Mouse (Mus musculus) splenic B cell, adult 2 months (primary cell): Measurements from ENCODE around the gene Nup153.

ENCODE experiments used
- DNase-seq: peaks from one replicate; pipeline ENCODE4 v3.0.0-alpha.2; 2011; ENCODE audit warnings: low read depth, low spot score
- H3K27me3 ChIP-seq: 2 replicates; pipeline ENCODE4 v1.6.1; 2012; ENCODE audit warnings: mild to moderate bottlenecking, low read length, moderate library complexity, mixed read lengths; ENCODE audit not compliant: control insufficient read depth, poor library complexity, insufficient read depth, severe bottlenecking
- H3K36me3 ChIP-seq: 2 replicates; pipeline ENCODE4 v1.6.1; 2012; ENCODE audit warnings: mild to moderate bottlenecking, low read length, moderate library complexity, mixed read lengths; ENCODE audit not compliant: control insufficient read depth, poor library complexity, insufficient read depth, severe bottlenecking

The Nup153 gene

DNA sequence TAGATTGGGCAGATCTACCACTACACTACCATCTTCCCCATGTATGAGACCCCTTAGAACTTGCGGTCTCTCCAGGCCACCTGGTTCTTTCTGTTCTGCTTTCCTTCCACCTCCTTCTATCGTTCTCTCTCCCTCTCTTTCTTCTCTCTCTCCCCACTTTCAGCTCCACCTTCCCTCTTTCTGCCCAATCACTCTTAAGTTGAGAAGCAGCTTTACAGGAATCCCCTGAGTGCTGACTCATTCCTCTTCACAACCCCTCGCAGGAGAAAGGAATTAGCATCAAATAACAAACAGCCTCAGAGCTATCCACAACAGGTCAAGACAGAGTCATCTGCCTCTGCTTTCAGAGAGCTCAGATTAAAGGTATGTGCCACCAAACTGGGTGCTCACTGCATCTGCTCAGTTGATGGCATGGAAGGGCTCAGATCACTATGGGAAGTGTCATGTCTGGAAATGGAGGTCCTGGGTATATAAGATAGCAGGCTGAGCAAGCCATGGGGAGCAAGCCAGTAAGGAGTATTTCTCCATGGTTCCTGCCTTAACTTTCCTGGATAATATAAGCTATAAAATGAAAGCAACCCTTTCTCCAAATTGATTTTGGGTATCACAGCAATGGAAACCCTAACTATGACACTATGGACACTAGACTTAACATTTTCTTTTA, 11.6 kb downstream of the Nup153 start:
- no peaks in the 10 kb centered on the region for H3K27me3 ChIP-seq
- peaks cover 11% of the 10 kb centered on the region; the same call in 1 of the 2 replicates for H3K36me3 ChIP-seq
- DNase-seq, result peak; percentile 37

DNA sequence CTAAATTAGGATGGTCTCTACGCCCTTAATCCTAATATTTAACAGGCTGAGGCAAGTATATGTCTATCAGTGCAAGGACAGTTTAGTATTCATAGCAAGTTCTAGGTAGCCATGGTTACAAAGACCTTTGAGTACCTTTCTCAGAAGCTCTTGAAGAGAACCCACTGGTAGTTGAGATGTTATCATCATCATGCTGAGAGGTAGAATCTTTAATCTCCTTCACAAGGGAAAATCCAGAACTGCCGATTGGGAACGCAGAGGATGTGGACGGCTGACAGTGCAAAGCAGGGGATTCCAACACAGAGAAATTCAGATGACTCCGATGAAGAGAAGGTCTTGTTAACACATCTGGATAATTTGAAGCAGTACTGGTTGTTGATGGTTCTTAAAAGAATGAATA, 14.3 kb downstream of the Nup153 start:
- no peaks in the 10 kb centered on the region for H3K27me3 ChIP-seq
- H3K36me3 ChIP-seq, result peaks cover 16% of the 10 kb centered on the region; the same call in 1 of the 2 replicates
- DNase-seq, result no peak

DNA sequence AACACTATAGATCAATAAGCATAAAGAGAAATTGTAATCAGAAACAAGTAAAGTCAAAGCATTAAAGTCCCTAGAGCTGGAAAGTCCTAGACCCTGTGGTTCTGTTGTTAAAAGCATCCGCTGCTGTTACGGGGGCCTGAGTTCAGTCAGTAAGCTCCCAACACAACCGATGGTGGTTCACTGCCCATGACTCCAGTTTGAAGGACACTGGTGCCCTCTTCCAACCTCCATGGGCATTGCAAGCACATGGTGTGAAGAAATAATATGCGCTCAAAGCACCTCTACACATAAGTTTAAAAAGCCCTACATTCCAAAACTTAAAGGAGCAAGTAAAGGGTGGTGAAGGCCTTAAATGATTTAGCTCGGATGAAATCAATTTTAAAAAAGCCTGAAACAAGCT, 24.6 kb downstream of the Nup153 start:
- Histone ChIP-seq H3K27me3 (no peaks in the 10 kb centered on the region), H3K36me3 (peaks cover 9% of the 10 kb centered on the region)
- DNase-seq, result peak; percentile 51

DNA sequence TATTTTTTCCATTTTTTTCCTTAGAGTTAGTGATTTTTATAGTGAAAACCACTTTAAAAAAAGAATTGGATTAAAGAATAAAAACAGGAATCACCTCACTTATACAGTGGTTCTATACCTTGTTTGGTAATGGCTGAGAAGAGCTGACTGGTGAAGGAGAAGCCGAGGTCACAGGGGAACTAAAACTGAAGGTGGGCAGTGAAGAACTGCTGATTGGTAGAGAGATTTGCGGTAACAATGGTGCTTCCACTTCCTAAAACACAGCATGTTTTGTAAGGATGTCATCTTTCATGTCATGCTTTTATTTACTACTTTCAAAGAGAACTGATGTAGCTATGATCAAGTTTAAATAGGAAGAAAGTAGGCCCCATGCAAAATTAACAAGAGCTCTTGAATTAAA, 26.3 kb downstream of the Nup153 start:
- DNase-seq, result peak; percentile 62
- H3K27me3 ChIP-seq, result no peaks in the 10 kb centered on the region
- peaks cover 12% of the 10 kb centered on the region for H3K36me3 ChIP-seq

DNA sequence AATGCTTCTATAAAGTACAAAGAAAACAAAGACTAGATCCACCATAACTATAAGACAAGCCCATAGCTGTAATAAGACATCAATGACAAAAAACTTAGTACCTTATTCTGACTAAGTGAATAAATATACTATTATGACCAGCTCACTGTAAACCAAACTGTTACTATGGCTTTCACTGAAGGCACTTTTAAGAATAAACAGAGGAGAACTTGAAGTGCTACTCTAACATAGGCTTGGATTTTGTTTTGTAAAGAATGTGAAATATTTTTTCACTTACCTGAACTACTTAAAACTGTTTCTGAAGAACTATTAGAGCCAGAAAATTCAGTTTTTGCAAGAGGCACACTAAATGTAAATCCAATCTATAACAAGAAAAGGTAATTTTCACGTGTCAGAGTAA, 28.4 kb downstream of the Nup153 start:
- DNase-seq, result no peak
- Histone ChIP-seq H3K36me3 (peaks cover 11% of the 10 kb centered on the region), H3K27me3 (no peaks in the 10 kb centered on the region)

DNA sequence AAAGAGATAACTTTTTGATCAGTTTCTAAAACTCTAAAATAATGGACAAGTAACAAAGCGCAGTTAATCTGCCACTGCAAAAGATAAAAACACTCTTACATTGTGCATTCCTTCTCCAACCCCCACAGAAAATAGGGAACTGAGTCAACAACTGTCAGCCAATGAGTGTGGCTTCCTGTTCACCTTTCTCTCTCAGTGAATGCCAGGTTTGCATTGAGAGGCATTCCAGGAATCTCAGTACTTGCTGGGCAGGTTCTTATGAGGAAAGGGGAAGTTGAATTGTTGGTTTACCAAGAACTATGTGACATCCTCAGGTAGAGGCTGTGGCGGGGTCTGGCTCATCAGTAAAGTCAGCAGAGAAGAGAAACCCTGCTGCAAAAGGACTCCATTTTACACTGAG, 31.0 kb downstream of the Nup153 start:
- H3K36me3 ChIP-seq, result peaks cover 16% of the 10 kb centered on the region
- DNase-seq, result peak; percentile 25
- H3K27me3 ChIP-seq, result no peaks in the 10 kb centered on the region

DNA sequence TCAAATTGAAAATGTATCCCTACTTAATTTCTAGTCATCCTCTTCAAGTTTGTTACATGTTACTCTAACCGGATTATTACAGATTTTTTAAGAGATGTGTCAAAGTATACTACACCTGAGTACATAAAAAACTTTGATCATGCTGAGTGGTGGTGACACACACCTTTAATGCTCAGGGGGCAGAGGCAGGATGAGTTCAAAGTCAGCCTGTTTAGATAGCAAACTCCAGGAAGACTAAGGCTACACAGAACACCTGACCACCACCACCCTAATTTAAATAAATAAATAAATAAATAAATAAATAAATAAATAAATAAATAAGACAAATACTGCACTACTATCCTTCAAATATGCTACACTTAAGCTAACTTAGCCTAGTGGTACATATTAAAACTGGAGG, 31.8 kb downstream of the Nup153 start:
- H3K27me3 ChIP-seq, result no peaks in the 10 kb centered on the region
- peaks cover 16% of the 10 kb centered on the region for H3K36me3 ChIP-seq
- DNase-seq, result no peak

DNA sequence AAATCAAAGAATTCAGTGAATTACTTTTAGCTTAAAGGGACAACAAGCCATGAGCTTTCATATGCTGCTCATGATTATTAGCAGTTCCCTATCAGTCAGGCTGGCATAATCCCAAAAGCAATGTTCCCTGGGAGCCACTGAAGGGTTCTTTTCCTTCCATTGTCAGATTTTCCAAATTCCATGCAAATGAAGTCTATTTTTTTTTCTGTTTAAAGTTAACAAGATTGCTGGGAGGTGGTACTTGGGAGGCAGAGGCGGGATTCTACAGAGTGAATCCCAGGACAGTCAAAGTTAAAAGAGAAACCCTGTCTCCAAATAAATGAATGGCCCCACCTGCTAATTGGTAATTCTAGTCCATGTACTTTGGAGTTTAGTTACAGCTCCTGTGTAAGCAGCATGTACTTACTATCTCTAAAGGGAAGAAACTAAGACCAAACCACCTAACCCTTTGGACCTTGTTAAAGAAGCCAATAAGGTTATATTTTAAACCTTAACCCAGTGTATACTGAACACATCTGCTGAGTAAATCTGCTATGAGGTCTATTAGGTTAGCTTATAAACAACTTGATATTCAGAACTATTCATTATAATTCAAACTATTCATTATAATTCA, 32.3 kb downstream of the Nup153 start:
- no peak for DNase-seq
- H3K27me3 ChIP-seq, result no peaks in the 10 kb centered on the region
- H3K36me3 ChIP-seq, result peaks cover 14% of the 10 kb centered on the region

DNA sequence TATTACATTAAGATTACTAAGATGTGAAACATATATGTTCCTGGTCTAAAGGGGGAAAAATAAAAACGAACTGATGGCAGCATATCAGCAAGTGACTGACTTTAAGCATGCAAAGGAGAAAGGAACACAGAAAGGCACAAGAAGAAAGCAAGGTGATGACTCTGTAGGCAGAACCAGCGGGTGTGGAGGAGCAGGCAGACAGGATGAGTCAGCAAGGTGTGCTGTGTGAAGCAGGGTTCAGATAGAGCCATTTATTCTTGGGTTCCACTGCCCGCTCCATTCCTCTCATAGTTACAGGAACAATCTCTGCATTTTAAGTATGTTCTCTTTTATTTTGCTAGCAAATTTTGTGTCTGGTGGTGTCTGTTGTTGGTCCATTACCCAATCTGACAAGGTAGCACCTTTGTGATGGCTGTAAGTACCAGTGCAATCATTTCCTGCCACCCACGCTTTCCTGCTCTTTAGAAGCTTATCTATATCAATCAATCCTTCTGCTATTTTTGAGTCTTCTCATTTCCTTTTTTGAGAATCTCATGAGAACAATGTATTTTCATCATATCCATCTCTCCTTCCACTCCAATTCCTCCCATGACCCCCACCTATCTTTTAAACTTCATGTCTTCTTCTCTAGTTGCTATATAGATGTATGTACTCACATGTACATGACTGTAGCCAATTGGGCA, 37.0 kb downstream of the Nup153 start:
- peak; percentile 69 for DNase-seq
- H3K27me3 ChIP-seq, result no peaks in the 10 kb centered on the region

DNA sequence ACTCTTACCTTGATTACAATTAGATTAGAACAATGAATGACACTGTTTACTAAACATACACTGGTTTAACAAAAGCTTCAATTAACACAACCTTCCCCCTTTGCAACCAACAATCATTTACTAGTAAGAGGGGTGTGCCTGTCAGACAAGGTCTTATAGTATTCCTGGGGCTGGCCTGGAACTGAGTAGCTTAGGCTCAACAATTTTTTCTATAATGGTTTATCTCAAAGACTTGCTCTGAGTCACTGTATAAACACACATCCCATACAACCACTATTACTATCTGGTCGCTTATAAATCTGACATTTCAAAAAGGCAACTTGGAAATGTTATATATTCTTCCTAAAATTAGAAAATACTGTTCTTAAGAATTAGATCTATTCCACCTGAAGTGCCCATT, 44.4 kb downstream of the Nup153 start:
- no peak for DNase-seq
- Histone ChIP-seq H3K27me3 (no peaks in the 10 kb centered on the region), H3K36me3 (peaks cover 21% of the 10 kb centered on the region)

More for the DNA sequence above, 37.0 kb downstream of the Nup153 start:
- peaks cover 17% of the 10 kb centered on the region; the same call in 1 of the 2 replicates for H3K36me3 ChIP-seq

DNA sequence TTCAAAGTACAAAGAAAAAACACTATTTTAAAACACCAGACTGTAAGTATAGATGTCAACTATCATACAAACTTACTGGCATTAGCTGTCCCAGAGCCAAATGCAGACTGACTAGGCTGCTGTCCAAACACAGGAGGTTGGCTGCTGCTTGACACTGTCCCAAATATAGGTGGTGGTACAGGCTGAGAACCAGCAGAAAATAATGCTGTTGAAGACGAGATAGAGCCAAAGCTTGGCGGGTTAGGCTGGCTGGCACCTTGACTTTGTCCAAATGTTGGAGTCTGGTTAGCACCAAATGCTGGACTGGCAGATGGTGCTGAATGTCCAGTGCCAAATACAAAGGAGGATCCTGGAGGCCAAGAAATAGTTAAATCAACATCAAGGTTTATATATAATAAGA, 44.8 kb downstream of the Nup153 start:
- no peaks in the 10 kb centered on the region for H3K27me3 ChIP-seq
- peaks cover 23% of the 10 kb centered on the region for H3K36me3 ChIP-seq
- DNase-seq, result no peak

DNA sequence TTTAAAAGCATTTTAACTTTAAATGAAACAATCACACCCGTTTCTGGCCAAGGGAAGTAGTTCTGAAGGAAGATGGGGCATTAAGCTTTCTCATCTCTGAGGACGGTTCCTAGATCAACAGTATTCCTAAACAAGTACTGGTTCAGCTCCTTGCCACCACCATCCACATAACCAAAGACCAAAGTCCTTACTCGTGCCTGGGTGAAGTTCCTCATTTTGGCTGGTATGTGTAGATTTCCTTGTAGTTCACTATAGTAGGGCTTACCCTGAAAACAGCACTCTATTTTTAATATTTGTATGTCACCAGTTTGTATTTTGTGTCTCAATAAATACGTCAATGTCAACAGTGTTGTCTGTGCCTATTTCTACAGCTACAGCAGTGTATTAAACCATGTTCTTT, 50.0 kb downstream of the Nup153 start:
- no peaks in the 10 kb centered on the region for H3K27me3 ChIP-seq
- DNase-seq, result no peak
- peaks cover 9% of the 10 kb centered on the region for H3K36me3 ChIP-seq

DNA sequence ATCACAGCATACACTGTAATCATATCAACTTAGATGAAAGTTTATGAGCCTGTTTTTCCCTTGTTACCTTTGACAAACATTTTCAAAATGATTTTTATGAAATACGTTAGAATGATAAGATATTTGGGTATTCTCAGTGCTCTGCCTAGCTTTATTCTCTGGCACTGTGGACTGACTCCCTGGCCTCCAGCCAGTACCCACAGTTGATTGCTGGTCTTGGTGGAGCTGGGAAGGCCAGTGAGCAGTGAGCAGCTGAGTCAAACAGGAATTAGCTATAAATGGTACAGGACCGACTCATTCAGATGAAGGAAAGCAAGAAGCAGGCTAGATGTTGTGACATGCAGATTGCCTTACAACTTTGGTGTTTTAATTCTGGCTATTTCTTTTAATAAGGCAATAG, 53.1 kb downstream of the Nup153 start:
- Histone ChIP-seq H3K27me3 (peaks cover 1% of the 10 kb centered on the region; the same call in 1 of the 2 replicates), H3K36me3 (peaks cover 4% of the 10 kb centered on the region; the same call in 1 of the 2 replicates)

DNA sequence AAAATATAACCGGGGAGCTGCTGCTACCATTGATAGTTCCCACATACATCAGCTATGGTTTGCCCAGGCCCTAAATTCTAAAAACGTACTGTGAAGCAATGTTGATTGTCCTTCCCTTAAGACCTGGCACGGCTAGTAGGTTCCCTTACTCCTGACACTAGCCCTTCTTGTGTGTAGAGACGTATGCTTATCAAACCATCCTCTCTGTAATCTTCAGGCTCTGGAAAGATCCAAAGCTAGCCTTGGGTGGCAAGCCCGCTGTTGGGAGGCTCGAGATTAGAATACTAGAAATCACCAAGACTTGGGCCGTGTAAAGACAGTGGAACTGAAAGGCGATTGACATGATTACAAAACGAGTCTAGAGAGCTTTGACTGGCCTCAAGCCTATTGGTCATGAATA, 57.2 kb downstream of the Nup153 start:
- H3K36me3 ChIP-seq, result 0 out of 2 replicates have a peak, but pooled peaks cover 1% of the 10 kb centered on the region
- H3K27me3 ChIP-seq, result peaks cover 1% of the 10 kb centered on the region; the same call in 1 of the 2 replicates
- no peak for DNase-seq

More for the DNA sequence above, 53.1 kb downstream of the Nup153 start:
- DNase-seq, result no peak

DNA sequence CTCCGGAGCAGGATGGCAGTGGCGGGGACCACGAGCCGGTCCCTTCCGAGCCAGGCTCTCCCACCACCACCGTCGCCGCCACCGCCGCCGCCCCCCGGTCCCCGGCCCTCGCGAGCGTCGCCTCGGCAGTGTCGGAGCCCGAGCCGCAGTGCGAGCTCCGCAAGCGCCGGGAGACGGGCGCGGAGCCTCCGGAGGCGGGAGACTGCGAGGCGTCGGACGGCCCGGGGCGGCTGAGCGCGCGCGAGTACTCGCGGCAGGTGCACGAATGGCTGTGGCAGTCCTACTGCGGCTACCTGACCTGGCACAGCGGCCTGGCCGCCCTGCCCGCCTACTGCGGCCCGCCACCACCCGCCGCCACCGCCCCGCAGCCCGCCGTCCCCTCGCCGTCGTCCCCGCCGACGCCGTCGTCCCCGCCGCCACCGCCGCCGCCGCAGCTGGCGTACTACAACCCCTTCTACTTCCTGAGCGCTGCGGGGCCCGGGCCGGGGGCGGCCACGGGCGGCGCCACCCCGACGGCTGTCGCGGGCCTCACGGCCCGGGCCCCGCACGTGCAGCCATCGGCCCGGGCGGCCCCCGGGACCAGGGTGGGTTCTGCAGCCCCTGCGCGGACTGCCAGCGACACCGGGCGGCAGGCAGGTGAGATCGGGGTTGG, 58.0 kb downstream of the Nup153 start:
- H3K36me3 ChIP-seq, result 0 out of 2 replicates have a peak, but pooled peaks cover 1% of the 10 kb centered on the region
- peak; percentile 42 for DNase-seq
- peaks cover 1% of the 10 kb centered on the region; the same call in 1 of the 2 replicates for H3K27me3 ChIP-seq
